Mouse (Mus musculus) hindbrain, embryonic 11.5 days (tissue): Measurements from ENCODE around the gene Map4k1. TPM values are rescaled to one million over a fixed set of nuclear protein-coding genes. Genes with fewer than 3 reads are reported as not detected.

Experiments used
- ATAC-seq: fragments of 200-750 bp; cut with Nextera tagmentation; 2 replicates; pipeline ENCODE4 v1.8.0; 2017; ENCODE audit warnings: mild to moderate bottlenecking, moderate TSS enrichment, moderate library complexity; ENCODE audit not compliant: low FRiP score
- DNase-seq: peaks from one replicate; pipeline ENCODE4 v3.0.0-alpha.2; 2015; ENCODE audit warnings: low spot score
- H3K27ac ChIP-seq: fragments of 300-500 bp; sonication (generic); 2 replicates; pipeline ENCODE4 v1.5.1; 2014; ENCODE audit warnings: mild to moderate bottlenecking, low read depth, low read length
- H3K27me3 ChIP-seq: fragments of 300-500 bp; sonication (generic); 2 replicates; pipeline ENCODE4 v1.6.1; 2014; ENCODE audit warnings: mild to moderate bottlenecking, low read length, moderate library complexity, mixed read lengths; ENCODE audit not compliant: control insufficient read depth, insufficient read depth
- H3K36me3 ChIP-seq: fragments of 300-500 bp; sonication (generic); 2 replicates; pipeline ENCODE4 v1.6.1; 2014; ENCODE audit warnings: mild to moderate bottlenecking, low read length, moderate library complexity, mixed read lengths; ENCODE audit not compliant: control insufficient read depth, insufficient read depth
- H3K4me1 ChIP-seq: fragments of 300-500 bp; sonication (generic); replicated peaks from 2 replicates; pipeline ENCODE4 v1.6.1; 2014; ENCODE audit warnings: low read length, mixed read lengths; ENCODE audit not compliant: control insufficient read depth, insufficient read depth
- H3K4me2 ChIP-seq: fragments of 300-500 bp; sonication (generic); replicated peaks from 2 replicates; pipeline ENCODE4 v1.6.1; 2014; ENCODE audit warnings: mild to moderate bottlenecking, low read depth, low read length
- H3K4me3 ChIP-seq: fragments of 300-500 bp; sonication (generic); 2 replicates; pipeline ENCODE4 v1.5.1; 2014; ENCODE audit warnings: low read depth, low read length
- H3K9ac ChIP-seq: fragments of 300-500 bp; sonication (generic); 2 replicates; pipeline ENCODE4 v1.6.1; 2014; ENCODE audit warnings: low read depth, low read length
- H3K9me3 ChIP-seq: fragments of 300-500 bp; sonication (generic); 2 replicates; pipeline ENCODE4 v1.6.1; 2016; ENCODE audit warnings: low read length; ENCODE audit not compliant: control insufficient read depth
- WGBS: fragments of 180-500 bp; shearing (Covaris S2); extraction: QIAGEN DNeasy Blood & Tissue Kit; methylation state at CpG from one replicate; pipeline ENCODE4 v1.1.7; 2014; 5-methylcytosine and 5-hydroxymethylcytosine counted together
- polyA plus RNA-seq: library from polyadenylated mRNA; unstranded; fragments of >200 nt; fragmentation: Nextera tagmentation; extraction: Ambion mirVana; gene quantifications from 2 replicates; pipeline ENCODE4 v1.2.1, GENCODE M21; 2014

The Map4k1 gene
- polyA plus RNA-seq, 1 experiment from 2014 or later, result 5.0 TPM

DNA sequence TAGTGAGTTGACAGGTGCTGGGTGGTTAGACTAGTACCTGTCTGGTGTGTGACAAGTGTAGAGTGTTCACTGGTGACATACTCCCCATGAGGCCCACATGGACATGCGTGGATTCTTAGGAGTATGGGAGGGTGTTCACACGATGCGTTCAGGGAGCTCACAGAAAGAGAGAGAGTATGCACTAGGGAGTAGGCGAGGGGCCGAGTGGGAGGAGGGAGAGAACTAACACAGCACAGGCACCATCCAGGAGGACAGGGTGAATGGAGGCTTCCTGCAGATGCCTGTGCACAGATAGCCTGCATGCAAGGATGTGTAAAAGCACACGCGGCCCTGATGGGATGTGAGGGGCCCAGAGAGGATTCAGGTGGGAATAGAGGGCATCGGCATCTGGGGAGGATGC, 40.6 kb downstream of the Map4k1 start:
- WGBS, result 89% methylated on average over 8 of the region's 8 CpGs
- H3K27ac ChIP-seq, result no peak overlapping the region
- no peak overlapping the region for H3K4me3 ChIP-seq
- peaks cover 33% of the 10 kb centered on the region for H3K27me3 ChIP-seq
- H3K9ac ChIP-seq, result no peak overlapping the region
- DNase-seq, result no peak
- H3K4me1 ChIP-seq, result peaks cover 2% of the 10 kb centered on the region; the same call in 1 of the 2 replicates
- H3K9me3 ChIP-seq, result no peaks in the 10 kb centered on the region
- no peak overlapping the region for H3K4me2 ChIP-seq
- no peak for ATAC-seq
- no peaks in the 10 kb centered on the region for H3K36me3 ChIP-seq

DNA sequence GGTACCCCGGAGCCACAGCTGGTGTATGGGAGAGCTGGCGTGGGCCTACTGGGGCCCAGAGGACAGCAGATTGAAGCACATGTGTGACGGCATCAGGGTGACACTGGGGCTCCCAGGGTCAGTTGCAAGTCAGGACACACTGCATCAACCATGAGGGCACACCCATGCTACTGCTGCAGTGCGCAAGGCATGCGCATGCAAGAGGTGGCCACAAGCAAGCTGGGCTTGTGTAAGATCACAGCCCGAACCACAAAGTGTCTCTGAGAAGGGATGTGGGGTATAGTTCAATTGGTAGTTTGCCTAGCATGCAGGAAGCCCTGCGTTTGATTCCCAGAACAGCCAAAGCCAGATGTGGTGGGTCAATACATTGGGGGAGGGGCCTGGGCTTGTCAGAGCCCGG, 41.7 kb downstream of the Map4k1 start:
- WGBS, result 90% methylated on average over 8 of the region's 8 CpGs
- Histone ChIP-seq H3K4me1 (peaks cover 2% of the 10 kb centered on the region; the same call in 1 of the 2 replicates), H3K4me3 (no peak overlapping the region), H3K27me3 (peaks cover 23% of the 10 kb centered on the region), H3K4me2 (no peak overlapping the region), H3K9ac (no peak overlapping the region), H3K27ac (no peak overlapping the region), H3K36me3 (no peaks in the 10 kb centered on the region), H3K9me3 (no peaks in the 10 kb centered on the region)
- no peak for ATAC-seq
- DNase-seq, result no peak

DNA sequence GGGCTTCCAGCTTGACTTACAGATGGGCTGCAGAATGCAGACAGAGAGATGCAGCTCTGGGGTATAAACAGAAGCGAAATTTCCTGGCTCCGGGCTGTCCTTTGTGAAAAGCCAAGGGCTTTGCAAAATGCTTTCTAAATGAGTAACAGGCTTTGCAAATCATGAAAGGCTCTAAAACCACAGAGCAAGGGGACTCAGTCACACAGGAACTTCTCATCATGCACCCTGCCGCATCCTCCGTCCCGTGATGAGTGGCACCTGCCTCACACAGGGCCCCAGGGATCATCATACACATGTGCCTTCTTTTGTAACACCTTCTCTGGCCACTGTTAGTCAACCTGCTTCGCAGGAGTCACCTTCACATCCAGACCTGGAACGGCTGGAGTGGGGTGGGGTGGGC, 43.7 kb downstream of the Map4k1 start:
- Histone ChIP-seq H3K36me3 (no peaks in the 10 kb centered on the region), H3K4me1 (no peaks in the 10 kb centered on the region), H3K27me3 (peaks cover 4% of the 10 kb centered on the region), H3K9ac (no peak overlapping the region), H3K9me3 (no peaks in the 10 kb centered on the region), H3K4me2 (no peak overlapping the region), H3K27ac (no peak overlapping the region), H3K4me3 (no peak overlapping the region)
- ATAC-seq, result no peak
- no peak for DNase-seq
- WGBS, result 82% methylated on average over 7 of the region's 7 CpGs

DNA sequence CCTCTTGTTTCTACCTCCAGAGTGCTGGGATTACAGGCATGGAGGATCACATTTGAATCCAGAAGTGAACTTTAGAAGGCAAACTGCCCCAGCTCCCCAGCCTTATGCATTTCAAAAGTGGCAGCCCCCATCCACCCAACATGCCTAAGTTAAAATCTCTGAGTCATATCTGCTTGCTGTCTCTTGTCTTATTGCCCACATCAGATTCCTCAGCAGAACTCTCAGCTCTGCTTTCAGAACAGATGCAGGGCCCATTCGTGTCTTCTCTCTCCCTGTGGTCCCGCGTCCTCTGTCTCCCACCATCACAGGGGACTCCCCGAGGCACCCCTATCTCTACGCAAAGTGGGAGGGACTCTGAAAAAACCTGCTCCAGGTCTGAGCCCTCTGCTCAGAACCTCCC, 44.3 kb downstream of the Map4k1 start:
- no peak for DNase-seq
- no peaks in the 10 kb centered on the region for H3K36me3 ChIP-seq
- H3K4me2 ChIP-seq, result no peak overlapping the region
- H3K27ac ChIP-seq, result no peak overlapping the region
- H3K9ac ChIP-seq, result no peak overlapping the region
- no peaks in the 10 kb centered on the region for H3K27me3 ChIP-seq
- no peak overlapping the region for H3K4me3 ChIP-seq
- H3K9me3 ChIP-seq, result no peaks in the 10 kb centered on the region
- 93% methylated on average over 5 of the region's 5 CpGs for WGBS
- no peak for ATAC-seq
- H3K4me1 ChIP-seq, result no peaks in the 10 kb centered on the region

DNA sequence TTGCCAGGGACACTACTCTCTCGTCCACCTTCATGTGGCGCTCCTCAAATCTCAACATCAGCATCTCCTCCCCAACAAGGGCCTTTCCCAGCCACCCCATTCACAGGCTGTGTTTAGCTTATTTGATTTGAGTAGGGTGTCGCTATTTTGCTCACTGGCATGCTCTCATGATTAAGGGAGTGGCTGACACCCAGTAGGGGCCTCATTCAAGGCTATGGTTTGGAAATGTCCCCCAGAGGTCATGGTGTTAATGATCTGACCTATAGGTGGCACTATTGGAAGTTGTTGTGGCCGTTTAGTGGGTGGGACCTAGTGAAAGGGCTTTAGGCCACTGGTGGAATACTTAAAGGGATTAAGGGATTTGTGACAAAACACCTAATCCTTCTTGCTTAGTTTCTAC, 45.0 kb downstream of the Map4k1 start:
- Histone ChIP-seq H3K9ac (no peak overlapping the region), H3K4me1 (no peaks in the 10 kb centered on the region), H3K27ac (no peak overlapping the region), H3K27me3 (no peaks in the 10 kb centered on the region), H3K36me3 (no peaks in the 10 kb centered on the region), H3K4me2 (no peak overlapping the region), H3K4me3 (no peak overlapping the region), H3K9me3 (no peaks in the 10 kb centered on the region)
- no peak for ATAC-seq
- DNase-seq, result no peak
- WGBS, result 90% methylated on average over 4 of the region's 4 CpGs

DNA sequence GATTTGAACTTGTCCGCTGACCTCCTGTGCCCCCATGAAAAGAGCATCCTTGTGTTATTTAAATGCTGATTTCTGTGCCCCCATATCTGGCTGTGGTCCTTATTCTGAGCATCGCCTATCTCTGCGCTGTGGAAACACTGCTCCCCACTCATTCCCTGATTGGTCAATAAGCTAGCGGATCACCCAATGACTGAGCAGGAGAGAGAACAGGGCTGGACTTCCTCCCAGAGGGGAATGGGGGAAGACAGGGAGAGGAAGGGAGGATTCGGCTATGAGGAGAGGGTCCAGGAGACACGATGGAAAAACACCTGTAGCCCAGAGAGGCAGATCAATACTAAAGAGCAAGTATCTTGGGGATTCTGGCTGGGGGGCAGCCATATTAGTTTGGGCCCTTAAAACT, 46.9 kb downstream of the Map4k1 start:
- 82% methylated on average over 6 of the region's 6 CpGs for WGBS

DNA sequence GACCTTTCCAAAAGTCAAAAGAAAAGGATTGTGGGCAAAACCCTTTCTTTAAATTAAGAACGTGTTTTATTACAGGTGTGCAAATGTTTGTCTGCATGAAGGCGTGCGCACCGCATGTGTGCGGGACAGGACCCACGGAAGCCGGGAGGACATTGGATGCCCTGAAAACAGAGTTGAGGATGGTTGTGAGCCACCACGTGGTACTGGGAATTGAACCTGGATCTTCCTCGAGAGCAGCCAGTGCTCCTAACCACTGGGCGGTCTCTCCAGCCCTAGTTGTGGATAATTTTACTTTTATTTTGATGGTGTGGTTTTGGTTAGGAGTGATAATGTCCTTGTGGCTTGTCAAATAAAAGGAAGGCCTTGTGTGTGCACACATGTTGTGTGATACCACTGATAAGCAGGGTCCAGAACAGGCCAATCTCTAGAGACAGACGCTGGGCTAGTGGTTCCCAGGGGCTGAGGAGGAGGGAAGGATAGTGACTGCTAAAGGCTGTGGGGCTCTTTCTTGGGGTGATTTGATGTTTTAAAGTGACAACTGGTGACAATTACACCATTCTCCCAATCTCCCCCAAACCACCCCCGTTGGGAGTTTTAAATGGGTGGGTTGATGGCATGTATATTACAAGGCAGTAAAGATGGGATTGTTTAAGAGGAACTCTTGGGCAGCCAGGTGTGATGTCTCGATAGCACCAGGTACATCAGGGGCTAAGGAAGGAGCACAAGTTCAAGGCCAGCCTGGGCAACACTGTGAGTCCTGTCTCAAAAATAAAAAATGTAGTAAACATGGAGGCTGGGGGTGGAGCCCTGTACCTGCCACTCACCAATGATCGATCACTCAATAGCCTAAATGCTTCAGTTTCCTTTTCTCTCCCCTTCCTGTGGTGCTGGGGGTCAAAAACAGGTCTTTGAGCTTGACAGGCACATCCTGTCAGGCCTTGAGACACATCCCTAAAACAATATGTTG, 48.1 kb downstream of the Map4k1 start:
- no peak overlapping the region for H3K4me2 ChIP-seq
- H3K9ac ChIP-seq, result no peak overlapping the region
- DNase-seq, result no peak
- H3K27me3 ChIP-seq, result no peaks in the 10 kb centered on the region
- WGBS, result 88% methylated on average over 14 of the region's 14 CpGs
- no peak overlapping the region for H3K4me3 ChIP-seq
- ATAC-seq, result no peak
- H3K4me1 ChIP-seq, result no peaks in the 10 kb centered on the region
- H3K27ac ChIP-seq, result no peak overlapping the region
- no peaks in the 10 kb centered on the region for H3K36me3 ChIP-seq
- H3K9me3 ChIP-seq, result no peaks in the 10 kb centered on the region

More for the DNA sequence above, 46.9 kb downstream of the Map4k1 start:
- H3K4me2 ChIP-seq, result no peak overlapping the region
- H3K27ac ChIP-seq, result no peak overlapping the region
- ATAC-seq (no peak), DNase-seq (no peak)
- no peak overlapping the region for H3K4me3 ChIP-seq
- H3K9me3 ChIP-seq, result no peaks in the 10 kb centered on the region
- no peaks in the 10 kb centered on the region for H3K36me3 ChIP-seq
- H3K27me3 ChIP-seq, result no peaks in the 10 kb centered on the region
- no peaks in the 10 kb centered on the region for H3K4me1 ChIP-seq
- no peak overlapping the region for H3K9ac ChIP-seq

DNA sequence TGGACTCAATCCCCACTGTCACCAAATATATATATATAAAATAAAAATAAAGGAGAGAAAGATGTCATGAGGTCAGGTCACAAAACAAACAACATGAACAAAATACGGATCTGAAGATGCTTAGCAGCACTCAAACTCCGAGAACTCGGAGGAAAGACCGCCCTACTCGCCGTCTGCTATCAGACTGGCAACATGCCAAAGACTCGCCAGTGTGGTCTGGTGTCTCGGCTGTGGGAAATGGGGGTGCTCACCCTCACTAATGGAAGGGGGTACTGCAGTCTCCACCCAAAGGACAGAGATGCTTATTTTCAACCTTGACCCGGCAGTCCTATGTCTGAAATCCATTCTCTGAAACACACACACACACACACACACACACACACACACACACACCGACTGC, 49.8 kb downstream of the Map4k1 start:
- Histone ChIP-seq H3K27ac (no peak overlapping the region), H3K27me3 (no peaks in the 10 kb centered on the region), H3K4me1 (no peaks in the 10 kb centered on the region), H3K36me3 (no peaks in the 10 kb centered on the region), H3K4me2 (no peak overlapping the region), H3K9me3 (no peaks in the 10 kb centered on the region), H3K4me3 (no peak overlapping the region), H3K9ac (no peak overlapping the region)
- DNase-seq (no peak), ATAC-seq (no peak)
- WGBS, result 91% methylated on average over 10 of the region's 10 CpGs

DNA sequence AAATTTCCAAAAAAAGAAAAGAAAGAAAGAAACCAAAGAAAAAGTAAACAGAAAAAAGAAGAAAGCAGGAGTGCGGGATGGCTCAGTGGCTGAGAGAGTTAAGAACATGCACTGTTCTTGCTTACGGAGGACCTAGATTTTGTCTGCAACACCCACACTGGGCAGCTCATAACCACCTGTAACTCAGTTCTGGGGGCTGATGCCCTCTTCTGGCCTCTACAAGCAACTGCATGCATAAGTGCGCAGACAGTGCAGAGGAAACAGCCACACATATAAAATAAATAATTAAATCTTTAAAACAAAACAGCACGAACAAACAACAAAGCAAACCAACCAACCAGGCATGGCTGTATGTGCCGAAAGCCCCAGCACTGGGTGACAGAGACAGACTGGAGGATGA, 50.8 kb downstream of the Map4k1 start:
- no peak for DNase-seq

More for the DNA sequence above, 50.8 kb downstream of the Map4k1 start:
- no peak overlapping the region for H3K4me2 ChIP-seq
- no peaks in the 10 kb centered on the region for H3K9me3 ChIP-seq
- H3K27me3 ChIP-seq, result no peaks in the 10 kb centered on the region
- H3K27ac ChIP-seq, result no peak overlapping the region
- ATAC-seq, result no peak
- 85% methylated on average over 5 of the region's 5 CpGs for WGBS
- H3K36me3 ChIP-seq, result no peaks in the 10 kb centered on the region
- H3K4me3 ChIP-seq, result no peak overlapping the region
- no peak overlapping the region for H3K9ac ChIP-seq
- no peaks in the 10 kb centered on the region for H3K4me1 ChIP-seq
